Mouse (Mus musculus) layer of hippocampus, adult 11-12 months (tissue): ENCODE results near the gene Fam104a.

Source experiments
- DNase-seq: peaks from one replicate; pipeline ENCODE4 v3.0.0; 2022; ENCODE audit warnings: low spot score

The Fam104a gene

DNA sequence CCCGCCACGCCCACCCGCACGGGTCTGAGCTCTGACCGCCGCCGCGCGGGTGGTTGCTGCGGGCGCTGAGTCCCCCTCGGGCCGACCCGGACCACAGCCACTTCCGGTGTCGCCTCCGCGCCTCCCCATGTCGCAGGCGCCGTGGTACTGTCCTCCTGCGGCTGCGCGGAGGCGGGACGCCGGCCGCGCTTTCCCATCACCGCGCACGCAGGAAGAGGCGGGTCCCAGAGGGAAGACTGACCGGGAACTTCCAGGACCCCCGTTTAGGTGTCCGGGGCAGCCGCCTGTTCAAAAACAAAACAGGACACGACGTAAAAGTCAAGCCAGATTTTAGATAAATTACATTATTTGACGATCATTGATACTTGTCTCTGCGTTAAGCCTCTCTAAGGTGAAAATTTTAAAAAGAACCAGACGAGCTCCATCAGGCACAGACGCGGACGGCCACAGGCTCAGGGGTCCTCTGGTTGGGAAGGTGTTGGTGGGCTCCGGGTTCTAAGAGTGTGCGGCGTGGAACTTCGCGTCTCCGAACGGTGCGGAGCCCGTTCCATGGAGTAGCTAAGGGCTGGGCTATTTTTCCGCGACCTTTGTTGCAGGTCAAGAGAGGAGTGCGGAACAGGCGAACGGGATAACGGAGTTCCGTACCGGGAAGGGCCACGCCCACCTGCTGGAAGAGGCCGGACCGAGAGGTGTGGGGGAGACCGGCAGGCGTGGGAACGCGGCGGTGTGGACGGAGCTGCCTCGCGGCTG is at the start of gene Fam104a, which contains the start of gene D11Wsu47e:
Gene Fam104a (minus strand): TSS at position 199 of the 750 bp plus-strand sequence.
Gene D11Wsu47e (plus strand): TSS at position 456 of the 750 bp plus-strand sequence.
- DNase-seq = peak; percentile 95

DNA sequence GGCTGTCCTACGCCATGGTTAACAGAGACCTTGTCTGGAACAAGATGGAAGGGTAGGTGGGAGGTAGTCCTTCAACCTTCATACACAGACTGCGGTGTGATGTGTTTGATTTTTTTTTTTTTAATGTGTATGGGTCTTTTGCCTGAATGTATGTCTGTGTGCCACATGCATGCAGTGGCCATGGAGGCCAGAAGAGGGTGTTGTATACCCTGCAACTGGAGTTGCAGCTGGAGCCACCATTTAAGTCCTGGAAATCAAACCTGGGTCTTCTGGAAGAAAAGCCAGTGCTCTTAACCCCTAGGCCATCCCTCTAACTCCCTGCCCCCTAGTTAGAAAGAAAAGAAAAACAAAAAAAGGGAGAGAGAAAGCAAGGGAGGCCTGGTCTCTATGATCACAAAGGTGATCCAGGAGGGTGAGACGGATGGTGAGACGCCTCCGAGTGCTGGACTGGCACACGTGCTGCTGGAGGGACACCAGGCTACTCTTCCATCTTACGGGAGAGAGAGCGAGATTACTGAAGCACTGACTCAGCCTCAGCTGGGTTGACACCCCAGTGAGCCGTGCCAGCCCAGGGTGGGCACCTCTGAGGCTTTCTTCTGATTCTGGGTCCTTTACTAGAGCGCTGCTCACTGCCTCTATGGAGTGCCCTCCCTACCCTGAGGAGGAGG is 48.1 kb upstream of the Fam104a start:
- no peak for DNase-seq

DNA sequence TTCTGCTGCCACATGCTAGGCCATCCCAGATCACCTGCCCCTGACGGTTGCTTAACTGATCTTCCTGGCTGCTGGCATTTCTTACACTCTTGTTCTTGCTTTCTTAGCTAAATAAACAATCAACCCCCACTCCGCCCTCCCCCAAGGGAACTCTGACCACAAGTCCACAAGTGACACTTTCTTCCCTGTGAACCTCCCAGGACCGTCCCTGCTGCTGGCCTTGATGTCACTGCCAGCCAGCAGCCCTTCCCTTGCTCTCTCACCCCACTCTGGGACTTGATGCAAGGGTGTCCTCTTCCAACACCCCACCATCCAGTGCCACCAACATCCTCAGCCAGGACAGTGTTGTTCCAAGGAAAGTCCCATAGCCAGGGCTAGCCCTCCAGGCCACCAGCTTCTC is 46.9 kb upstream of the Fam104a start:
- DNase-seq = no peak

DNA sequence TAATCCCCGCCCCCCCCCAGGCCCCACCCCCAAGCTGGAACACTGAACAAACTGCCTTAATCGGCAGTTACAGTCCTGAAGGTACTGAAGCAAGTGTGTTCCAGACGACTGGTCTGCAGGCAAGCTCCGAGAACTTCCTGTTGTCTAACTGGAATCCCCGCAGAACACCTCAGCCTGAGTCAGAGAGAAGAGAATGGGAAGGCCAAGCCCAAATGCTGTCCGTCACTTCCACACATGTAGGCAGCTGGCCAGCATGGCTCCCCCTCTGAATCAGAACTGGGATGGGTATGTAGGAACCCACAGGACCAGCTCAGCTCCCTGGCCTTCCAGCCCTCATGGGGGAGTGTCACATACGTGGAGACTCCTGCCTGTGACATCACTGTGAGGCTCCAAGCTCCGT is 46.0 kb upstream of the Fam104a start:
- no peak for DNase-seq

DNA sequence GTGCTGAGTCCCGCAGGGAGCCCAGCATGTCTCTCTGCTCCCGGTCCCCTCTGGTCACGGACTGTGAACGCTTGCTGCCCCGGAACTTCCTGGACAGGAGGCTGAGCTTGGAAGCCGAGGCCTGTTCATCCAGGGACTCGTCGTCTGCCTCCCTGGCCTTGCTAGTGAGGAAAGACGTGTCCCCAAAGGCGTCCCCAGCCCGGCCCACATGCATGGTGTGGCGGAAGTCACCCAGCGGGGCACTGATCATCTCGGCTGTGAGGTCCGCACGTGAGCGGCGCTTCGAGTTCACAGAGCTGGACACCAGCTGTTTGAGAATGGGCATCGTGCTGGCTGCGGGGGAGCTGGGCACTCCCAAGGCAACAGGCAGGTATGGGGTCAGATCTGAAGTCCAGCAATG is 45.3 kb upstream of the Fam104a start:
- DNase-seq = no peak

DNA sequence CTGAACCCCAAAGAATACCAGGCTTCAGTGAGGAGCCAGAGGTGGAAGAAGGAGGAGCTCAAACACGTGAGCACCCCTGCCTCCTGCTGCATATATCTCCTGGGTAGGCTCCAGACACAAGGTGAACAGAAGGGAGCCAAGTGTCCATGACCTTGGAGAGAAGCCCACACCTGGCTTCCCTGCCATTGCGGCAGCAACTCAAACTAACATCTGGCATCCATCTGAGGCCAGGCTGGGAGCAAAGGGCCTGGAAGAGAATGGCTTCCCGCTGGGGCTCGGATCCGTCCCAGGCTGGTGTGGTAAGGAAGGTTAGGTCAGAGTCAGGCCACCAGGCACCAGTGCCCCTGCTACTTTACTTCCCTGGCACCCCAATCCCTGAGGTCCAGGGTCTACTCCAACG is 44.0 kb upstream of the Fam104a start:
- DNase-seq = no peak

DNA sequence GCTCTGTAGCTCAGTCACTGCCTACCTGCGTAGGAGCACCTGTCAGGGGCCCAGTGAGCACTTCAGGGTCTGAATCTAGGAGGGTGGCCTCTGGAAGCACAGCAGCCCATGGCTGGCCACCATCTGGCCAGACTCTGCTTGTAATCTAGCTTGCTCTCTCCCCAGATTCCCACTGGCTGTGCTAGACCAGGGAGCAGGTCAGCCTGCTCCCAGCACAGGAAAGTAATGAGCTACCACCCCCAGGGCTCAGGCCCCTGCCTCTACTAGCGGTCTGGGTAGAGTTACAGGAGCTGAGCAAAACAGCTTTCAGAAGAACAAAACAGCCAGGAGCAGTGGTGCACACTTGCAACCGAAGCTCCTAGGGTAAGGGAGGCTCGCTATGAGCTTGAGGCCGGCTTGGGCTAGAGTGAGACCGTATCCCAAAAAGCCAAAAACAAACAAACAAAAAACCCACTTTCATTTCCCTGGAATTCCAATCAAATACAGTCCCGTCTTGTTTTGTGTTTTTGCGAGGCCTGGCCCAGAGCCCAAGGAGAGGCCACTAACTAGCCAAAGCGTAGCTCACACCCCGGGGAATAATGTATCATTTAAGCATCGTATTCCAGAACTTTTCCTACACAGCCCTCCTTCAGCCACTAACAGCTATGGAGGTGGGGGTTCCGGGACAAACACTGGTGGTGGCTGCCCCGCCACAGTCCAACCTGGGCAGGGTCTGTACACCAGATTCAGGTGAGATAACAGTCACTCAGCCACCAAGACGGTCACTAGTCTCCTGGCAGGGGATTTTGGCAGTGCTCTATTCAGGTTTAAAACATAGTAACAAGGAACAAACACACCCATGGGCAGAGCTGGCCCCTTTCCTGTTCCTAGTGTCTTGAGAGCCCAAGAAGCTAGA is 43.3 kb upstream of the Fam104a start:
- no peak for DNase-seq

DNA sequence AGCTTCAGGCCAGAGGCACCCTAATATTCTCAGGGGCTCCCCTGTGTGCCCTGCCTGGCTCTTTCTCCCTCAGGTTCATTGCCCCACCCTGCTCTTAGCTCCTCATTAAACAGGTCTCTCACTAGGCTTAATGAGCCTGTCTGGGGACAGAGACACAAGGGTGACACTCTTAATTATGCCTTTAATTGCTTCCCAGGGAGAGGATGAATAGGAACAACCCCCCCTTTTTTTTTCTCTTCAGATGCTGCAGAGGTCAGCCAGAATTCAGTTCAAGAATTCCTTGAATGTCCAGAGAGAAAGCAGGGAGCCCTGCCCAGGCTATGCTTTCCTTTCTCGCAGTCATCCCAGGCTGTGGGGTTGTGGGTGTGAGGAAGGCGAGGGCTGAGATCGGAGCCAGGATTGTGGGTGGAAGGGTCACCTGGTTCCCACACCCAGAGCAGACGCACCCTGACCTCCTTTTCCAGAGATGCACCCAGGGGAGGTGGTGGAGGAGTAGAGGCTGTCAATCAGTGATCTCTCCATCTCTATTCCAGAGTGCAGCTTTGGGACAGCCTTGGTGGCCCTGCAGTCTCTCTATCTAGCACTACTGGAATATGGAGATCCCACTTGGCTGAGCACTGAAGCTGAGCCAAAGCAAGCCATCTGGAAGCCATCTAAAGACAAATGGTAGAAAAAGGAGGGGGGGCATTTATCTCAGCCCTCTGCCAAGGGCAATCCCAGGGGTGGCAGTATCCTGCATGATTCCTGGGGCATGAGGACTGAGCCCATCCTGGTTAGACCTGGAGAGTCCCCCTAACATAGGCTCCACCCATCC is 41.5 kb upstream of the Fam104a start:
- DNase-seq = no peak

DNA sequence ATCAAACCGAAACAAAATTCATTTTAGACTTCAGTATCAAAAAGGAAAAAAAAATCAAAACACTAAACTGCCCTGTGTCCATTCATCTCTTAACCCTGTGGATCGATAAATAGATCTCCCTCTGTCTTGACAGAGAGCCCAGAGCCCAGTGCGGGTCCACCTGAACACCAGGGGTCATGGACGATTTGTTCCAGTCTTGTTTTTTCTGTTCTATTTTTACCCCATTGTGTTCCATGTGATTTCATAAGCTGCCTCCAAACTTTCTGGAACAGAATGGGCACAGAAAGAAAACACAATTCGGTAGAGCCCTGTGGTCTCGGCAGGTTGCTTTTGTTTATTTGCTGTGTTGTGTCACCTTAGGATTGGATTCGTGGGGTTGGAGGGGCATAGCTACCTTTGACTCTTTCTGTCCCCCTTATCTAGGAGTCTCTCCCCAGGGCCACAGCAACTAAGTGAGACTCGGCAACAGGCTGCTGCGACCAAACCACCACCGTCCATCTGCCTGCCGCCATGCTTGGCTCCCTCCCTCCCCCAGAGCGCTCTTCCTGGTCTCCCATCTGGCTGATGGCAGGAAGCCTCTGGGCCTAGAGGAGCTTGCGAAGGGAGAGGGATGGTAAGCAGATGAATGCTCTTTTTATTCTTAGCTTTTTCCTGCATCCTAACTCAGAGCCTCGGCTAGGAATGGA is 38.6 kb upstream of the Fam104a start:
- DNase-seq = peak; percentile 45

DNA sequence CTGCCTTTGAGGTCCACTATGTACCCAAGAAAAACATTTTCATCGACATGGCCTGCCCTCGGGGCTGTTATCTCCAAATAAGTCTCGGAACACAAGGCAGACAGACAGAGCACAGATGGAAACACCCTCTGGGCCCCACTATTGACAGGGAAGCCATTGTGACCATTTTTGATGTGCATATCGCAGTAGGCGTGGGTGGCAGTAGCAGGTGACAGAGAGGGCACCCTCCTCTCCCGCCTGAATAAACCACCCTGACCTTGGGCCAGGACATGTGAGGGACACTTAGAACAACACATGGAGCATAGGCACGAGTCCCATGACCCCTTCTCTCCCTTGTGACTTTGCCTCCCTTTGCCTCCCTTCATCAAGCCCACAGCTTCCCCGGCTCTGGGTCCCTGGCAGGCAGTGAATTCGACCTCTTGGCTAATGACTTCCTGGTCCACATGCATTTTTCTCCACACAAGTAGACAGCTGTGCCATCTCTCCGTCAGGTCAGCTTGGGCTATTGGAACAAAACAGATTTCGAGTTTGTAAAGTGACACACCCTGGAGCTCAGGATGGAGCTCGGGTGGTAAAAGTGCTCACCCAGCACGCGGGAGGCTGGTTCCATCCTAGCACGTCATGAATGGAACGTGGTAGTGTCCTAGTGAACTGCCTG is 33.9 kb upstream of the Fam104a start:
- DNase-seq = no peak

DNA sequence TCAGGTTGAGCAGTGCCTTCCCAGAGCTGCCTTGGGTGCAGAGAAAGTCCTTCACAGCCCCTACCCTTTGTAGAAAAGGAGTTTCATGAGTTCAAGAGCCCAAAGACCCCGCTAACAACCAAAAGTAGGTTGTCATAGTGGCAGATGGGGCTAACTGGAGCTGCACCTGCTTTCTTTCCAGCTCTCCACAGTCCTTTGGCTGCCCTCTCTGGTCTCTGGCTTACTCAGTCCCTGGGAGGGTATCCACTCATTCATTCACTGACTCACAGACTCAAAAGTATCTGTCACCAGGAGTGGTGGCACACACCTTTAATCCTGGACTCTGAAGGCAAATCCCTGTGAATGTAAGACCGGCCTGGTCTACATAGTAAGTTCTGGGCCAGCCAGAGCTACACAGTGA is 32.2 kb upstream of the Fam104a start:
- no peak for DNase-seq

DNA sequence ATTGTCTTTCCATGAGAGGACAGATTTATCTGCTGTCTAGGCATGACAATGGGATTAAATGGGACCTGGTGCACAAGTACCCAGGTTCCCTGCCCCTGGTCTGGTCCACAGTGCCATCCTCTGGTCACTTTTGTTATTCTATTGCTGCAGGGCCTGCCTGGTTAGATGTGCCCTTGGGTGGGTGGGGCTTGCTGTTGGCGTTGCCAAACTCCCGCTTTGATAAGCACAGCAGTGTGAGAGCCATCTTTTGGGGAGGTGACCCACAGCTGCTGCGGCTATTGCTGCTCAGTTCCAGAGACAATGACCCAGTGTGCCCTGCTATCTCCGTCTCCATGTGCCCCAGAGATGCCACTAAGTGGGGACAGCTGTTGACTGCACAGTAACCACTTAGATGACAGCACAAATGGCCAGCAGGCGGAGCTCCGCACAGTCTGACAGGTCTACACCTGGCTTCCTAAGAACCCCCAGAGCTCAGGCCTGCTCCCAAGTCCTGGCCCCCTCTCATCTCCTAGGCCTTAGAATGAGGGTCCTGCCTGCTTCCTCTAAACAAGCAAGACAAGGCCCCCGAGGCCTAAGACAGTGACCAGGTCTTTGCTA is 31.2 kb upstream of the Fam104a start:
- no peak for DNase-seq

DNA sequence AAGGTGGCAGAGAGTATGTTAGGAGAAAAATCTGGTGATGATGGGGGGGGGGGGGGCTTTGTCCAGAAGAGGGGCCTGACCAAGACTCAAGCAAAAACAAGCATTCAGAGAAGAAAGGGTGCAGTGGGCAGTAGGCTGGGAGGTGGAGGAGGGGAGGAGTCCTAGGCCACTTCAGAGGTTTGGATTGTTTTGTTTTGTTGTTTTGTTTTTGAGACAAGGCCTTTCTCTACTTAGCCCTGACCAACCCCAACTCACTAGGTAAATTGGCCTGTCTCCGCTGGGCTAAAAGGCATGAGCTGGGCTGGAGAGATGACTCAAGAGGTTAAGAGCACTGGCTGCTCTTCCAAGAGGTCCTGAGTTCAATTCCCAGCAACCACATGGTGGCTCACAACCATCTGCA is 27.1 kb upstream of the Fam104a start:
- no peak for DNase-seq

DNA sequence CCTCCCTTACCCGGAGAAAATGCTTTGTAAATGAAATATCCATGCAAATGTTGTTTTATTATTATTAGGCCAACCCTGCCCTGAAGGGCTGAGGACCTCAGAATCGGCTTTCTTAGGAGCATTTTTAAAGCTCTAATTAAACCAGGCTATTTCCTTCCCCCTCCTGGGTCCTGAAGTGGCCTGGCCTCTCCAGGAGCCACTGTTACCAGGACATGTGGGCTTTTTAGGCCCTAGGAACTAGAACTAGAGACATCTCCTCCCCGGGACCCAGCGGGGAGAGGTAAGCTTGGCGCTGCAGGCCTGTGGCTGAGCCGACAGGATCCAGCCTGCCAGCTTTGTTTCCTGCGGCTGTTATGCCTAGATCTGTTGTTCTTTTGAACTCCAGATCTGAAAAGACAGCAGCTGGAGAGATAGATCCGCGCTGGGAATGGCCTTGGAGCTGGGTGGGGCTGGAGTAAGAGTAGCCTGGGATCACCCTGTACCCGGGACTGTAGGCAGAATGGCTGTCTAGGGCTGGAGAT is 26.4 kb upstream of the Fam104a start:
- no peak for DNase-seq

DNA sequence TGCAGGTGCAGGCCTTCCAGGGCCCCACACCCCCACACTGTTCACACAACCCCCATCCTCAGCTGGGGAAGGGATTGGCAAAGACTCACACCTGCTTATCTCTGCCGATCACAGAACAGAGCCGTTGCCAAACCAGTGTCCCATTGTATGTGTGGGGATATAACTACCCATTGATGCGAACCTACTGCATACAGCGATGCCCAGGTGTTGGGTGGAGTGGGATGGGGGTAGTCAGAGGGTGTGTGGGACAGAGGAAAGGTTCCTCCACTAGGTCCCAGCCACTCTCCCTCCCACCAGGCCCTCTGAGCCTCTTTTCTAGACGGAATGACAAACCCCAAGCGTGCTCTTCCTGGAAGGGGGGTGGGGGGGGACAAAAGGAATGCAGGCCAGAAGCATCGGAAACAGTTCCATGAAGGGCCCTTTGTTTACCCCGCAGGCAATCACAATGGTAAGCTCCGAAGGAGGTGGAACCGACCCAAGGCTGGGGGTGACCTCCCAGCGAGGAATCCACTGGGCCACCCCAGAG is 25.8 kb upstream of the Fam104a start, which contains the start of gene Cpsf4l:
Gene Cpsf4l (minus strand): TSS at position 287 of the 526 bp plus-strand sequence.
- no peak for DNase-seq

DNA sequence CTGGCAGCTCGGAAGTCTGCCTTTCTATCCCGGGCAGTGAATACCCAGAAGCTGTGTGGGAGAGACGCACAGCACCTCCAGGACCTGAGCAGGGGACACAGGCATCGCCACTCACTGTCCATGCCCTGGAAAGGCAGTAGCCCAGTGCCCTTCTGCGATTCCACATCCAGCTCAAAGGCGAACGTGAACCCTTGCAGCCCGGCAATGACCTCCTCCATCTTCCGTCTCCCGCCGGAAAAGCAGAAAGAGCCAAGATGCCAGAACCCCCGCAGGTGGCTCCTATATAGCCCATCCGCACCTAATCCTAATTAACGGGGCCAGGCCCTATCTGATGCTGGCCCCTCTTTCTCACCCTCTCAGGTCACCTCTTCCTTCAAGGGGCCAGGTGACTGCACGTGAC is 25.3 kb upstream of the Fam104a start:
- no peak for DNase-seq

DNA sequence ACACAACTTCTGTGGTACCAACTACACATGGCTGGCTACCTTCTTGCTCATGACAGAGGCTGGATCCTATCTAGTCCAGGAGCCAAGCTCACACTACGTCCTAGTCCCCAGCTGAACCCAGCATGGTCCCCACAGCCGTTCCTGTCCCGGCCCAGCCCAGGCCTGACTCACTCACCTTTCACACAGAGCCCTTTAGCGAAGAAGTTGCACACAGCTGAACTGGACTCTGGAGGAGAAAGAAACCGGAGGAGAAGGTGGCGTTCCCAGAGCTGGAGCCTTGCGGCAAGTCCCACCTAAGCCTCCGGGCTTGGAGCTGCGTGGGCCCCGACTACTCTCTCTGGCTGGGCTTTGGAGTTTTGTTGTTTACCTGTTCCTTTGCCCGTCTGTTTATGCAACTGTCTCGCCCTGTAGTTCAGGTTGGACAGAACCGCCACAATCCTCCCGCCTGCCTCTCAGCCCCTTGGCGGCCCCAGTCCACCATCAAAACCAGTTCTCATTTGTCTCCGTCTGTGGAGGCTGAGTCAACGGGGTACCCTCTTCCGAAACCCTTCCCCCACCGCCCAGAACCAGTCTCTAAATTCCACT is 24.8 kb upstream of the Fam104a start:
- no peak for DNase-seq

DNA sequence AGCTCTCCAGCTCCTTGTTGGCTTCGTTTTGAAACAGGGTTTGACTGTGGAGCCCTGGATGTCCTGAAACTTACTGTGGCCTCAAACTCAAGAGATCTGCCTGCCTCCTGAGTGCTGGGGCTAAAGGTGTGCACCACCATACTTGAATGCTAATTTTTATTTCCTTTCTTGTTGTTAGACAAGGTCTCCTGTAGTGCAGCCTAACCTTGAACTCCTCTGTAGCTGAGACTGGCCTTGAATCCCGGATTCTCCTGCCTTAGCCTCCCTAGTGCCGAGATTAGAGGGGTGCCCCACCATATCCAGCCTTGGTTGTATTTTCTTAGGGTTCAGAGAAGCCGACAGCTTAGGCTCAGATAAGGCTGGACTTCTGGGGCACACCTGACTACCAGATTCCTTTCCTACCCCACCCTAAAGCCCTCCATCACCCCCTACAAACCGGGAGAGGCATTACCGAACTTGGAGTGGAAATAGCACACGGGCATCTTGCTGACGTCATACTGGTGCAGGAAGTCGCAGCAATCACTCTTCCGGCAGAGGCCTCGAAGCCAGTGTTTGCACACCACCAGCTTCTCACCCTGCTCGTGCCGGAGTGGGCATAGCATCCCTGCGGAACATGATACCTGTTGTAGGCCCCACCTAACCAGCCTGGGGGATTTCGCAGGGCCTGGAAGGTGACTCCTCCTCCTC is 22.2 kb upstream of the Fam104a start:
- no peak for DNase-seq

DNA sequence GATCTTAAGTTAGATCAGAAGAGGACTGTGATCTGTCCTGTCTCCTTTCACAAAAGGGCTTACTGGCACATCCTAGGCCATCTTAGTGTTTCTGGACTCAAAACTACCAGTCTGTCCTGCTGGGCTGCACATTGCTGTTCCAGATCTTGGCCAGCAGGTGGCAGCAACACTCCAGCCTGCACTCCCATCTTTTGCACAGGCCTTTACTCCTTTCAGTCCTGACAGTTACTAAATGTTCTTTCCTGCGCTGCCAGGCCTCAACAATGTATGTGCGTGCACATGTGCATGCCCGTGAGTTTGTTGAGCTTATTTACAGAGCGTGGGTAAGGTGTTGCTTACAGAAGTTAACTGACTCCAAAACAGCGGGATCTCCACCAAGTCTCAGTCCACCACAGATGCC is 19.8 kb upstream of the Fam104a start:
- DNase-seq = peak; percentile 84
